Mouse (Mus musculus) B cell, adult 2 months (primary cell): ENCODE measurements around the gene Nsa2.

ENCODE experiments used
- DNase-seq, 2 experiments: peaks; one replicate each; pipeline ENCODE4 v3.0.0; 2022

Gene Nsa2

DNA sequence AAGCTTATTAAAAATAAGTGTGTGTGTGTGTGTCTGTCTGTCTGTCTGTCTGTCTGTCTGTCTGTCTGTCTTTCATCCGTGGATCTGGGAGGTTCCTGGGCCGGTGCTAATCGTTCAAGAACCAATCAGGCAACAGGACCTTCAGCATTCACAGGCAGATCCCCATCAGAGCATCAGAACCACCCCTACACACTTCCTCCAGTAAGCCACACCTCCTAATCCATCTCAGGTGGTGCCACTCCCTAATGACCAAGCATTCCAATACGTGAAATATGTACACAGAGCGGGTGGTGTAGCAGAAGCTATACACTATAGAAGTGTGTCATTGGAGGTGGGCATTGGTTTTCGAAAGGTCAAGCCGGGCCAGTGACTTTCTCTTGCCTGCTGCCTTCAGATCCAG lies 55.3 kb downstream of the Nsa2 start:
- DNase-seq: no peak

- DNase-seq: no peak
Measured at GRCm38 (mm10) chr13:97080615-97081014, 57.1 kb downstream of the Nsa2 start.

GRCm38 (mm10) chr13:97080201-97080600 lies 57.5 kb downstream of the Nsa2 start:
- no peak for DNase-seq
